Mouse (Mus musculus): ENCODE measurements around the gene Amz2. TPM values are rescaled to one million over a fixed set of nuclear protein-coding genes. Genes with fewer than 3 reads are reported as not detected.

Amz2 gene
- polyA plus RNA-seq, 1 experiment from 2014 or later: 55.6 TPM

DNA sequence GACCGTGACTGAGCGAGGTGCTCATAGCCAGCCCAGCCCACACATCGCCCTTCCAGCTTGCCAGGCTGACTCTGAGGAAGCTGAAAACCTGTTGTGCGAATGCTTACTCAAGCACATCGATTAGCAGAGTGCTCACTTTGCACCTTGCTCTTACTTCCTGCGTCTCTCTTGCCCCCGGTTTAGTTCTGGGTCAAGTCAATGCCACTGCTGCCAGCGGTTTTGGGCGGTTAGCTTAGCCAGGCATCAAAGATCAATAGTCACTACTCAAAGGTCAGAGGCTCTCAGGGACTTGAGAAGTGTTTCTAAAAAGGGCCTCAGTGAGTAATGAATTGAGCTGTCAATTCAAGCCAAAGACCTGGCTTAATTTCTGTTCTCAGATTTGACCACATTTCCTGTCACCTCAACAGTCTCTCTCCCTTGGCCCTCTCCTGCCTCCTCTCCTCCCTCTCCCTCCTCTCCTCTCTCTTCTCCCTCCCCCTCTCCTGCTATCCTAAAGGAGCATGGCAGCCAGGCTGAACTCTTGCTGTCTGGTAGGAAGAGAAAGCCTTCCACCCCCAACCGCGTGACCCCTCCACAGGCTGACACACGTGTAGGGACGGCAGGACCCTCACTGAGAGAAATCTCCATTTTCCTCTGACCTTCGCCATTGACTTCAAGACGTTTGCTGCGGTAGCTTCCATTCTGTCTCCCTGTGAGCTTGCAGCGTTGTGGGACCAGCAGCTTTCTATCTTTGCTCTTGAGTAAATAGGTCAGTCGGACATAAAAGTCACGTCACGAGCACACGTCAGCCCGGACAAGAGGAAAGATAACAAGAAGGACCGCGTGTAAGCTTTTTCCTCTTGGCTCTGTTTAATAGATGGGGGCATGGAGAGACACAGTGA lies 69.4 kb downstream of the Amz2 start:
- 53% methylated on average over 24 of the region's 24 CpGs for WGBS
- H3K9me3 ChIP-seq (ENCODE audit: control insufficient read depth, low read length): no peaks in the 10 kb centered on the region

DNA sequence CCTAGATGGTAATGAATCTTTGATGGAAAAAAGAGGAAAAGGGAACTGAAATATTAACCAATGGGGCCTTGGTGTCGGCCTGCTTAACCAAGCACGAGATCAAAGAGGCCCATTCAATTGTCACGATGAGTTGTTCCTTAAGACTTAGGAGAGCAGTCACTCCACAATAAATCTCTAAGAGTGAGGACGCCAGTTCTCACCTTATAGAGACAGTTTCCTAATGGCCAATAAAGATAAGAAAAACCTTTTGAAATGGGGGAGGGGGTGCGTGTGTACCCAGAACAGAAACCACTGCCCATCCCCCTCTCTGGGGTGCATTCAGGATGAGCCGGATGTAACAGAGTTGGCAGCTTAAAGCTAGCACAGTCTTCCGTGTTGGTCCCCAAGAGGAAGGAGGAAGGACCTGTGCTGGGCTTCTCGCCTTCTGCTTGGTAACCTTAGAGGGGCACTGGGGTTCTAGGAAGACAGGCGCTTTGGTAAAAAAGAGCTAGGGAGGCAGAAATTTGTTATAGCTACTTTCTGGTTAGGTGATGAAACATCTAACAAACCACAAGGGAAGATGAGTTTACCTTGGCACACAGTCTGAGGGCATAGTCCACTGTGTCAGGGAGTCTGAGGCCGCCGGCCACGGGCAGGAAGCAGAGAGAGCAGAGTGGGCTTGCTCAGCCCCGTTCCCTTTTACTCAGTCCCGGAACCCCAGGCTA lies 70.2 kb downstream of the Amz2 start:
- H3K36me3 ChIP-seq (replicated peaks; ENCODE audit: control insufficient read depth, insufficient read depth): no peaks in the 10 kb centered on the region
- H3K4me2 ChIP-seq (replicated peaks): no peak overlapping the region
- no peak overlapping the region for H3K9ac ChIP-seq
- ATAC-seq (ENCODE audit: low FRiP score) (no peak), DNase-seq (ENCODE audit: low spot score) (no peak)
- no peak overlapping the region for H3K27ac ChIP-seq
- 64% methylated on average over 14 of the region's 14 CpGs for WGBS
- H3K27me3 ChIP-seq (ENCODE audit: control insufficient read depth, insufficient read depth, low read length): no peaks in the 10 kb centered on the region
- H3K4me3 ChIP-seq (replicated peaks; ENCODE audit: low read length): no peak overlapping the region
- H3K4me1 ChIP-seq (replicated peaks; ENCODE audit: control insufficient read depth, insufficient read depth, low read length): peaks cover 6% of the 10 kb centered on the region; the same call in 1 of the 2 replicates
- no peaks in the 10 kb centered on the region for H3K9me3 ChIP-seq (ENCODE audit: control insufficient read depth, low read length)

More for the DNA sequence above, 69.4 kb downstream of the Amz2 start:
- H3K4me1 ChIP-seq (replicated peaks; ENCODE audit: control insufficient read depth, insufficient read depth, low read length): peaks cover 6% of the 10 kb centered on the region; the same call in 1 of the 2 replicates
- DNase-seq (ENCODE audit: low spot score): no peak
- no peaks in the 10 kb centered on the region for H3K27me3 ChIP-seq (ENCODE audit: control insufficient read depth, insufficient read depth, low read length)
- no peak overlapping the region for H3K4me2 ChIP-seq (replicated peaks)
- no peak overlapping the region for H3K27ac ChIP-seq
- H3K36me3 ChIP-seq (replicated peaks; ENCODE audit: control insufficient read depth, insufficient read depth): no peaks in the 10 kb centered on the region
- no peak for ATAC-seq (ENCODE audit: low FRiP score)
- no peak overlapping the region for H3K9ac ChIP-seq
- no peak overlapping the region for H3K4me3 ChIP-seq (replicated peaks; ENCODE audit: low read length)

DNA sequence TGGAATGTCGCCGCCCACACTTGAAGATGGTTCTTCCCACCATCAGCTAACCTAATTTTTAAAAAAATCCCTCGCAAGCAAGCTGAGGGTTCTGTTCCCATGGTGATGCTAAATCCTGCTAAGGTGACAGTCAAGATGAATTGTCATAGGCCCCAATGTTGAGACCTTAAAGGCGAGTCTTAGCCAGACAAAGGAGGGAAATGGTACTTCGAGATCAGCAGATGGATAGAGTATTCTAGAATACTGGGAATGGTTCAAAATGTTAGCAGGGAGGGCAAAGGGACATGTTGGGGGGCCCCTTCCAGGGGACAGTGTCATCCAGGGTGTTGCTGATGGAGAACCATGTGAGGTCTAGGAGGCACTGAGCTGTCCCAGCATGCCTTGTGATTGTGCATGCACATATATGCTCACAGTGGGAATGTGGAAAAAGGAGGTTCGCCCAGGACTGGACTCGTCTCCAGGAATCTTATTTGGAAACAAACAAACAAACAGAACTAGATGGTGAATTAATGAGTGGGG lies 70.8 kb downstream of the Amz2 start:
- Histone ChIP-seq H3K27me3 (ENCODE audit: control insufficient read depth, insufficient read depth, low read length) (no peaks in the 10 kb centered on the region), H3K9ac (no peak overlapping the region), H3K9me3 (ENCODE audit: control insufficient read depth, low read length) (no peaks in the 10 kb centered on the region), H3K36me3 (replicated peaks; ENCODE audit: control insufficient read depth, insufficient read depth) (no peaks in the 10 kb centered on the region), H3K27ac (no peak overlapping the region), H3K4me2 (replicated peaks) (no peak overlapping the region), H3K4me1 (replicated peaks; ENCODE audit: control insufficient read depth, insufficient read depth, low read length) (peaks cover 6% of the 10 kb centered on the region; the same call in 1 of the 2 replicates), H3K4me3 (replicated peaks; ENCODE audit: low read length) (no peak overlapping the region)
- WGBS: 81% methylated on average over 7 of the region's 7 CpGs
- no peak for DNase-seq (ENCODE audit: low spot score)
- ATAC-seq (ENCODE audit: low FRiP score): no peak

DNA sequence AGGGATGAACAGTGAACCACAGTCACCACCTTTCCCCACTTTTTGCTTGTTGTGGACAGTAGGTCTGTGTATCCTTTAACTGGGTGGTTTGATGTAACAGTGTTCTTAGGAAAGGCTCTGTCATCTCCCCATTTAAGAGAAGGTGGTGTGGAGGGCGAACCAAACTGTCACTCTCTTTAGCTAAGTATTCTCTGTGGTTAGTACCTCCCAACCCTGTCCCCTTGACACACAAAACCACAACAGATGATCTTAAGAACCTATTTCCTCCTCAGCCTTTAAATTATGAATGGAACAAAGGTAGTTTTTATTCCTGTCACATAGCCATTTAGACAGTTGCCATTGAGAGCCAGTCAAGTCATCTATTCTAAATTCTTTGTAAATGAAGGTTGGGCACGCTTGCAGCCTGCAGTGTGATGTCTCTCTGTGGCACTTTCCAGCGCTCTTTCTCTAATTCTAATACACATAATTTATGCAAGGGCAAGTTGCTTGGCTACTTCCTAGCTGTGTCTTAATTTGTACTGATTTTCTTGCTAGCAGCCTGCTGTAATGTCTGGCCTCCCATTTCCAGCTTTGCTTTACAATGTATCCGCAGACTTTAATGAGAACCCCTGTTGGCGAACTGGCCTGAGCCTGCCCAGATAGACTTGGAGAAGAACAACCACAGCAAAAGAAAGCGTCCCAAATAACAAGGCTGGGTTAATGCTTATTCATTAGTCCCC lies 71.4 kb downstream of the Amz2 start:
- H3K27ac ChIP-seq: no peak overlapping the region
- H3K36me3 ChIP-seq (replicated peaks; ENCODE audit: control insufficient read depth, insufficient read depth): no peaks in the 10 kb centered on the region
- 36% methylated on average over 6 of the region's 6 CpGs for WGBS
- no peaks in the 10 kb centered on the region for H3K9me3 ChIP-seq (ENCODE audit: control insufficient read depth, low read length)
- no peaks in the 10 kb centered on the region for H3K27me3 ChIP-seq (ENCODE audit: control insufficient read depth, insufficient read depth, low read length)
- H3K4me2 ChIP-seq (replicated peaks): no peak overlapping the region
- ATAC-seq (ENCODE audit: low FRiP score) (peak; percentile 75; the same call in 1 of the 2 replicates), DNase-seq (ENCODE audit: low spot score) (no peak)
- H3K4me1 ChIP-seq (replicated peaks; ENCODE audit: control insufficient read depth, insufficient read depth, low read length): peaks cover 6% of the 10 kb centered on the region; the same call in 1 of the 2 replicates
- no peak overlapping the region for H3K4me3 ChIP-seq (replicated peaks; ENCODE audit: low read length)
- no peak overlapping the region for H3K9ac ChIP-seq

DNA sequence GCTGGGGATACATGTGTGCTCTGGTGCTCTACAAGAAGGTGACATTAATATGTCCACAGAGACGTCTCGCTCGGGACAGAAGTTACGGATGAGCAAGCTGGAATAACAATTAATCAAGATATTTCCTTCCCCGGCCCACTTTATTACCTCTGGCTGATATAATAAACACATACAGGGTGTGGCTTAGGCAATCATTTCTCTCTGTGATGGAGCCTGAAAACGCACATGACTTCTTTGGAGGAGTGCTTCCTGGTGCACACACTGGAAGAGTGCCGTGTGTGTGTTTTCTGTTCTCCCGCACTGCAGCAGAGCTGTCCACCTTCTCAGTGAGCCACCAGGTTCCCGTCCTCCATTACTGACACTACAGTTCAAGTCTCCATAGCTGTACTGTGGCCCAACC lies 72.2 kb downstream of the Amz2 start:
- ATAC-seq (ENCODE audit: low FRiP score) (no peak), DNase-seq (ENCODE audit: low spot score) (no peak)
- Histone ChIP-seq H3K9me3 (ENCODE audit: control insufficient read depth, low read length) (no peaks in the 10 kb centered on the region), H3K27me3 (ENCODE audit: control insufficient read depth, insufficient read depth, low read length) (no peaks in the 10 kb centered on the region), H3K9ac (no peak overlapping the region), H3K36me3 (replicated peaks; ENCODE audit: control insufficient read depth, insufficient read depth) (no peaks in the 10 kb centered on the region), H3K27ac (no peak overlapping the region; the same call in 1 of the 2 replicates), H3K4me3 (replicated peaks; ENCODE audit: low read length) (no peak overlapping the region), H3K4me2 (replicated peaks) (no peak overlapping the region), H3K4me1 (replicated peaks; ENCODE audit: control insufficient read depth, insufficient read depth, low read length) (peaks cover 6% of the 10 kb centered on the region; the same call in 1 of the 2 replicates)
- 67% methylated on average over 9 of the region's 9 CpGs for WGBS

DNA sequence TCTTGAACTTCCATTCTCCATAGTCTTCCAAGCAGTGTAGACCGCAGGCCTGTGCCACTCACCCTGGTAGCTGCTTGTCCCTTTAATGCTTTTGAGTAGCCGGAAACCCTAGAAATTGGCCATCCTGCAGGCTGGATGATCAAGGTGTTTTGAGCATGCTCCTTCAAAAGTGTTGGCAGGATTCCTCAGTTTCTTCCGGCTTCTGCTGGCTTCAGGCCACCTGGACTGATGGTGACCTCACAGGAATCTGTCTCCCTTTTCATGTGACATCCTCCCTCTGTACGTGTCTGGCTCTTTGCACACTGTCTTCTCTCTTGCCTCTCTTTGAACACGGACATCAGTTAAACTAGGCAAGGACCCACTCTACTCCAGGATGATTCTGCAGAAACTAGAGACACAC lies 74.5 kb downstream of the Amz2 start:
- Histone ChIP-seq H3K4me2 (replicated peaks) (no peak overlapping the region), H3K27ac (no peak overlapping the region), H3K9ac (no peak overlapping the region), H3K4me1 (replicated peaks; ENCODE audit: control insufficient read depth, insufficient read depth, low read length) (peaks cover 6% of the 10 kb centered on the region; the same call in 1 of the 2 replicates), H3K9me3 (ENCODE audit: control insufficient read depth, low read length) (no peaks in the 10 kb centered on the region), H3K4me3 (replicated peaks; ENCODE audit: low read length) (no peak overlapping the region), H3K36me3 (replicated peaks; ENCODE audit: control insufficient read depth, insufficient read depth) (no peaks in the 10 kb centered on the region), H3K27me3 (ENCODE audit: control insufficient read depth, insufficient read depth, low read length) (no peaks in the 10 kb centered on the region)
- ATAC-seq (ENCODE audit: low FRiP score): no peak
- 88% methylated on average over 5 of the region's 5 CpGs for WGBS
- no peak for DNase-seq (ENCODE audit: low spot score)

Small RNA genes within 50 kb of the gene (microRNA-seq; reads per million reads assigned to microRNA genes)
- gene Gm25540: not detected

Other genes with a start within 250 kb of the Amz2 start
- gene Rgs9, start 127.8 kb upstream of the Amz2 start, polyA plus RNA-seq (2014; fragmentation: Nextera tagmentation; extraction: Ambion mirVana): 8.9 and 10.7 TPM in 2 replicates
- 21.8 and 24.4 TPM in 2 replicates for gene Gna13, start 63.1 kb upstream of the Amz2 start, polyA plus RNA-seq (2014; fragmentation: Nextera tagmentation; extraction: Ambion mirVana)
- gene 9930022D16Rik, start 12.0 kb upstream of the Amz2 start, polyA plus RNA-seq (2014; fragmentation: Nextera tagmentation; extraction: Ambion mirVana): not detected in 2 replicates
- gene Arsg, start 47.4 kb downstream of the Amz2 start, polyA plus RNA-seq (2014; fragmentation: Nextera tagmentation; extraction: Ambion mirVana): 6.8 and 8.8 TPM in 2 replicates
- 4.2 and 7.5 TPM in 2 replicates for gene Slc16a6, start 47.7 kb downstream of the Amz2 start, polyA plus RNA-seq (2014; fragmentation: Nextera tagmentation; extraction: Ambion mirVana)
- 10.4 and 13.2 TPM in 2 replicates for gene Wipi1, start 186.0 kb downstream of the Amz2 start, polyA plus RNA-seq (2014; fragmentation: Nextera tagmentation; extraction: Ambion mirVana)
- gene Prkar1a, start 223.5 kb downstream of the Amz2 start, polyA plus RNA-seq (2014; fragmentation: Nextera tagmentation; extraction: Ambion mirVana): 515 and 597 TPM in 2 replicates